Mouse (Mus musculus) bone marrow macrophage, adult 2 months (primary cell): ENCODE measurements around the gene Lancl3. TPM values are rescaled to one million over a fixed set of nuclear protein-coding genes. Genes with fewer than 3 reads are reported as not detected.

Source experiments
- H3K27ac ChIP-seq: 2 replicates; pipeline ENCODE4 v1.5.1; 2012; ENCODE audit warnings: low read depth, low read length; ENCODE audit not compliant: insufficient read depth
- H3K4me1 ChIP-seq: 2 replicates; pipeline ENCODE4 v1.6.1; 2012; ENCODE audit warnings: low read length; ENCODE audit not compliant: control insufficient read depth, insufficient read depth
- H3K4me3 ChIP-seq: 2 replicates; pipeline ENCODE4 v1.5.1; 2012; ENCODE audit warnings: mild to moderate bottlenecking, low read length, moderate library complexity; ENCODE audit not compliant: insufficient read depth
- CTCF ChIP-seq: IDR thresholded peaks from 2 replicates; pipeline ENCODE4 v1.5.1; 2012; ENCODE audit warnings: low read depth, mild to moderate bottlenecking, low read length, moderate library complexity
- POLR2A ChIP-seq: IDR thresholded peaks from 2 replicates; pipeline ENCODE4 v1.6.1; 2012; ENCODE audit warnings: mild to moderate bottlenecking, low read depth, low read length, borderline replicate concordance
- polyA plus RNA-seq: library from polyadenylated mRNA; stranded (reverse); fragments of >200 nt; gene quantifications from 2 replicates; pipeline ENCODE4 v1.2.4, GENCODE M21; 2012; ENCODE audit not compliant: missing spikeins, insufficient read depth, insufficient read length

Lancl3 gene
- polyA plus RNA-seq, 1 experiment: not detected

DNA sequence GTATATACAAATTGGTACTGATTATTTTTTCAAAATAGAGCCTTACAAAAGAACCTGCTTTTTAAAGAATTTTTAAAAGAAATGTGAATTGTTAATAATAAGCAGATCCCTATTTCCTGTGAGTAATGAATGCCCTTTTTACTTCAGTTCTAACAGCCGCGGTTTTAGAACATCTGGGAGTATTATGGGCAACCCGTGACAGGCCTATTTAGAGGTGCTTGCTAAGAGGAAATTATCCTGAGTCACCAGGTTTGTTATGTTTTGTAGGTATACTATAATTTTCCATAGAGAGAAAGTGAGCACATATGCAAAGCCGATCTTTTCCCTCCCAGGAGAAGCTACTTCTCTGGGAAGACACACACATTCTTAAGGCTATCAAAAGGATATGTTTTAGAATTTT lies 22.0 kb downstream of the Lancl3 start:
- no peak for TF ChIP-seq POLR2A
- no peak for TF ChIP-seq CTCF
- peaks cover 6% of the 10 kb centered on the region for H3K4me1 ChIP-seq
- no peak overlapping the region for H3K4me3 ChIP-seq
- H3K27ac ChIP-seq: no peak overlapping the region; the same call in 1 of the 2 replicates

DNA sequence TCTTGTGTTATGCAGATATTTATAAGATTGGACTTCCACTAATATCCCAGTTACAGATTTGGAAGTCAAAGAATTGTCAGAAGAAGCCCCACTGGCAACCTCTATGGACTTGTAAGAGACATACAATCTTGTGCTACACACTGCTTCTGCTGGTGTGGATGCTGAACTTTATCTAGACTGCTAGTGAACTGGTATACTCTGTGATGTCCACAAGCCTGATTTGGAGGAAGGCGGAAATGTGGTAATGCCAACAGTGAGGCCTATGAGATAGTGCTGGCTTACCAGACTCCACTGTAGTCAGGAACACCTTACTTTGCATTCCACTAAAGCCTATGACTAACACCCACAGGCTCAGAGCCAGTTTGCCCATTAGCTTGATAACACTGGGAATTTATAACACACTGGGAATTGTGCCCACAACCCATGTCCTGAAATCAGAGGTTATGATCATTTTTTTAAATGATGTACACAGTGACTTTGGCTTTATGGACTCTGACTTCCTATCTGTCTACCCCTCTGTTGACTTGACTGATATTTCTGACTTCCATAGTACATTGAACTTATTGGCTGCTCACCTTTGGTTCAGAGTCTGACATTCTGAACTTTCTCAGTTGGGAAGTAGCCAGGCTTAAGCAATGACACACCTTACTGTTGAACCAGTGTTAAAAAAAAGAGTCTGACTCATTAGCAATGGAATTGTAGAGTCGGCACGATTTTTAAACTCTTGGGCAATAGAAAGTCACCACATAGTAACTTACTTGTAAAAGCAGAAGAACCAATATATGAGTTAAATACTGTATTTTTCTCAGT lies 22.9 kb downstream of the Lancl3 start:
- Histone ChIP-seq H3K27ac (peak overlapping the region; percentile 58; the same call in 1 of the 2 replicates), H3K4me3 (no peak overlapping the region), H3K4me1 (peaks cover 6% of the 10 kb centered on the region)
- TF ChIP-seq POLR2A (no peak), CTCF (no peak)

DNA sequence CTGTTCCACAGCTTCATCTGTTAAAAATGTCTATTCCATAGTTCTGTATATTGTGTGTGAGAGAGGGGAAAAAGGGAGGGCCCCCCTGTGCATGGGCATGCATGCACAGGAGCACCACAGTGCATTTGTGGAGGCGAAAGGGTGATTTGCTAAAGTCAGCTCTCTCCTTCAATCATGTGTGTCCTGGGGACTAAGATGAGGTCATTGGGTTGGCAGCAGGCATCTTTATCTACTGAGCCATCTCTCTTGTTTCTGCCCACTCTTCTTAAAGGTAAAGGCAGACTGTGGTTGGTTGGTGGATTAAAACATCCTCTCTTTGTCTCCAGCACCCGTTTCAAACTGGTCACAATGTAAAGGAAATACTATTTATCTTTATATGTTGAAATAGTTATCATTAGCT lies 27.4 kb downstream of the Lancl3 start:
- no peak overlapping the region for H3K4me3 ChIP-seq
- no peak overlapping the region for H3K27ac ChIP-seq
- H3K4me1 ChIP-seq: peaks cover 6% of the 10 kb centered on the region
- TF ChIP-seq CTCF: no peak
- TF ChIP-seq POLR2A: no peak

DNA sequence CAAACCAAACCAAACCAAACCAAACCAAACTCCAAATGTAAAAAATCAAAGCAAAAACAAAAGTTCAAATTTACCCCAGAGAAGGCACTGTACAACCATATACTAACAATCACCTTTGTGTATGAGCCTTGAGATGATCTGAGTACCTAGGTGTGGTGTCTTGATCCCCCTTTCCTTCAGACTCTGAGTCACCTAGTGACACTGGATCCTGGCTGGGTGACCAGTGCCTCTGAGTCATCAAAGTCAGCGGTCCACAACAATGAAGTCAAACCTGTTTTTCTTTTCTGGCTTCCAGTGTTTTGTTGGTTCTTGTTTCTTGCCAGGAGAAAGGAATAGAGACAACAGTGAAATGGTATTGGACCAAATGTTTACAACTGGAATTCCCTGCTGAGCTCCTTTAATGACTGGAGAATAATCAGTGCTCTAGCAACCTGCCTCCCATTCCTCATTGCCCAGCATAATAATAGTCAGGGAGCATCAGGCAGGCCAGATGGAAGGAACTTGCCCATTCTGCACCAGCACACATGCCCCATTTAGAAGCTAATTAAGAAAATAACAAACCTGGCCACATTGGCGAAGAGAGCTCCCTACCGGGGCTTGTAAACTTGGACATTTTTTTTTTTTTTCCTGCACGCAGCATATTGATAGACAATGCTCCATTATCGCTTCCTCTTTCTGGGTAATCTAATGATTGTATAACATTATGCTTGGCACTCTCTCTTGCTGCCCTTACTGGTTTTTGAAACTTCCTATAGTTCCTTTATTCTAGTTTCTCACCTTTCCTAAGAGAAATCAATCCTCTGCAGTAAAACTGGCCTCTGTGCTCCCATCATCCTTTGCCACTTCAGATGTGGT lies 41.3 kb downstream of the Lancl3 start:
- H3K4me3 ChIP-seq: no peak overlapping the region
- H3K27ac ChIP-seq: no peak overlapping the region
- H3K4me1 ChIP-seq: peaks cover 5% of the 10 kb centered on the region
- TF ChIP-seq CTCF (no peak), POLR2A (no peak)

DNA sequence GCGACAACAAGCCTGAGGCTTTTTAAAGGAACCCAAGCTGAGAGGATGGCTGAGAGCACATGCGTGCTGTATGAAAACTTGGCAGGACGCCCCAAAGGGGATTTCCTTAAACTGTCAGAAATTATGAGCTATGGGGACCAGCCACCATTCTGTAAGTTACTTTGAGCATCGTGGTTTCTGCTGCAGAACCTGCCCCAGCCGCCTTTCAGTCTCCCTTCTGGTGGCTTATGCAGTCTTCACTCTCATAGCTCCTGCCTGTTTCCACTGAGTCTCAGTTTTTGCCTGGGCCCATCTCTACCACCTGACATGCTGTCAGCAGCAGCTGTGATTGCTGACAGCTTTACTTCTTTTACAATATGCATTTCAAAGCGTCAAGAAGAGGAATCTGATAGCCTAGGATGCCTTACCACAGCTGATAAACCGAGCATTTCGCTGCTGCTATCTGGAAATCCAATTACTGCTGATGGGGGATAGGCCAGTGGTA lies 43.7 kb downstream of the Lancl3 start:
- Histone ChIP-seq H3K4me1 (peaks cover 5% of the 10 kb centered on the region), H3K4me3 (no peak overlapping the region), H3K27ac (no peak overlapping the region)
- TF ChIP-seq CTCF: no peak
- no peak for TF ChIP-seq POLR2A

DNA sequence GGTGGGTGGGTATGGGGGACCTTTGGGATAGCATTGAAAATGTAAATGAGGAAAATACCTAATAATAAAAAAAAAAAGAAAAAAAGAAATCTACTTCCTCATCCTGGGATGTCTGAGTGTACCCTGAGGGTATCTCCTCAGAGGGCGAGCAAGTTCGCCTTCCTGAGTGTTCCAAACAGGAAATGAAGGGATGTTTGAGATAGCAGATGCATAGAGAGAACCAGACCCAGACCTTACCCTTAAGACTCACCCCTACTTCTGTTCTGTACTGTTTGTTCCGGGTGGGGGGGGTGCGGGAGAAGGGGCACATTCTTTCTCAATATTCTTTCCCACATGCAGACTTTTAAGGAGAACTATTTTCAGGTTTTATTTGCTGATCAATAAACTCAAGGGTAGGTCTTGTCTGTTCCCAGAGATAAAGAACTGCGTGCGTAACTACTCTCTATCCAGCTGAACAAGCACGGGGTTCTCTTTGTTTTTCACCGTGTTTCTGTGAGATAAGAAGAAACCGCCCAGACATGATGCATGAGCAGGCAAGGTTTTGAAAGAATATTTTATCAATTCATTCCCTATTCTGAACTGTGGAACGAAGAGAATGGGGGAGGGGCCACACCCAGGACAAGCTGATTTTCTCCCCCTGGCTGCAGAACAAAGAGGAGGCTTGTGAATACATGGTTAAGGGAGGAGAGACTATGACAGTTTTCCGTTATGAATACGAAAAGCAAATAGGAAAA lies 45.1 kb downstream of the Lancl3 start:
- H3K27ac ChIP-seq: no peak overlapping the region
- peaks cover 7% of the 10 kb centered on the region for H3K4me1 ChIP-seq
- TF ChIP-seq POLR2A (no peak), CTCF (no peak)
- H3K4me3 ChIP-seq: no peak overlapping the region

GRCm38 (mm10) chrX:9248911-9249310 lies 49.2 kb downstream of the Lancl3 start:
- H3K4me1 ChIP-seq: 0 out of 2 replicates have a peak, but pooled peaks cover 2% of the 10 kb centered on the region
- H3K4me3 ChIP-seq: no peak overlapping the region
- no peak for TF ChIP-seq POLR2A
- TF ChIP-seq CTCF: no peak
- no peak overlapping the region for H3K27ac ChIP-seq

DNA sequence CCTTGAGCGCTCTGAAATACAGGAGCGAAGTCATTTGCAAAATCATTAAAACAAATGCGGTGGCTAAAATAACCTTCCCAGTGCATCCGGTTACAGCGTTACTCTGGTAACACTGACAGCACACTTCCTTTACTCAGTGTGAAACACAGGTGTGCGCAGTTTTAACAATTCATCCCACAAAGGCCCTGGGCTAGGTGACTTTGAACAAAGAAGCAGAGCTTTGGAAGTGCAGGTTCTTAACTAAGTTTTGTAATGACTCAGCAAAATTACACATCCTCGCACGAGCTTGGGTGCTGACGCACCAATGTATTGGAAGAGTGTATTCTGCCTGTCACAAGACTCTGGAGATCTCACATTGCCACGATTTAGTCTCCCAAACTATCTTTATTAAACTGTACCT lies 54.3 kb downstream of the Lancl3 start:
- H3K4me1 ChIP-seq: 0 out of 2 replicates have a peak, but pooled peaks cover under 1% of the 10 kb centered on the region
- no peak overlapping the region for H3K4me3 ChIP-seq
- H3K27ac ChIP-seq: no peak overlapping the region
- TF ChIP-seq CTCF (no peak), POLR2A (no peak)

GRCm38 (mm10) chrX:9254901-9255300 lies 55.2 kb downstream of the Lancl3 start:
- H3K27ac ChIP-seq: no peak overlapping the region
- TF ChIP-seq CTCF (no peak), POLR2A (no peak)
- H3K4me1 ChIP-seq: no peaks in the 10 kb centered on the region
- no peak overlapping the region for H3K4me3 ChIP-seq
